ENCODE assay signal across 26 mouse cellular contexts in genomic region chr11:53128661-53129060, GRCm38 (mm10).
DNase-seq lines count a peak whose midpoint lies in the region; ATAC-seq and TF ChIP-seq lines count a peak whose summit lies in the region.
"Had no signal": no experiment of that assay in that cellular context is flagged by ENCODE, and none has a peak within 500 bp of the region (broad histone marks: within the 10 kb centered on the region; RNA-seq: fewer than 3 reads in every experiment).

No protein-coding gene starts in this region.

- peak; percentile 56 for DNase-seq in CD4-positive, CD25-positive, alpha-beta regulatory T cell, adult 2 months (ENCODE audit: low read depth, low spot score)
- DNase-seq in naive thymus-derived CD4-positive, alpha-beta T cell, adult 2 months (ENCODE audit: low read depth): peak; percentile 63
- peak; percentile 78 for DNase-seq in thymus, postnatal 14 days
- no peak for DNase-seq in gastrocnemius, postnatal 36 days
- no peak for DNase-seq in cerebellum, postnatal 10 days
- DNase-seq in heart, adult 2 months: no peak
- DNase-seq: adrenal gland, postnatal 10 days; cerebellum, adult 11 months; cerebellum, postnatal 25 days; gastrocnemius, postnatal 14 days; heart, postnatal 10 days; kidney, postnatal 4 days; liver, embryonic 13.5 days; lung, postnatal 4 days; right cerebral cortex, postnatal 14 days; spleen, adult 18-20 months had no signal

- no peak overlapping the region for H3K9ac ChIP-seq in kidney, embryonic 14.5 days (ENCODE audit: low read depth, low read length)
- H3K9ac ChIP-seq in heart, adult 2 months (ENCODE audit: low read depth, low read length): no peak overlapping the region
- H3K9ac ChIP-seq: embryonic facial prominence, embryonic 15.5 days; kidney, embryonic 15.5 days; limb, embryonic 12.5 days; liver, embryonic 13.5 days; lung, embryonic 15.5 days; midbrain, embryonic 12.5 days; neural tube, embryonic 13.5 days had no signal

- intact Hi-C loops in gastrocnemius, postnatal 36 days (cut with DNase I): no loop called here
- intact Hi-C loops in heart, adult 2 months (cut with DNase I): no loop called here

- TF ChIP-seq POLR2A in heart, adult 2 months (IDR thresholded peaks at IDR 0.05; ENCODE audit: insufficient read depth, low read depth, low read length): no peak

- peaks cover 5% of the 10 kb centered on the region for H3K4me1 ChIP-seq in kidney, embryonic 14.5 days (ENCODE audit: control insufficient read depth, insufficient read depth, low read length)
- H3K4me1 ChIP-seq in heart, adult 2 months (ENCODE audit: control insufficient read depth, insufficient read depth, low read length): no peaks in the 10 kb centered on the region
- H3K4me1 ChIP-seq: embryonic facial prominence, embryonic 15.5 days; liver, embryonic 13.5 days had no signal

- no peak for TF ChIP-seq EP300 in heart, adult 2 months (IDR thresholded peaks at IDR 0.05; ENCODE audit: insufficient read depth, low read depth, low read length)

- no peak overlapping the region for H3K4me2 ChIP-seq in kidney, embryonic 14.5 days (replicated peaks; ENCODE audit: low read depth, low read length)
- H3K4me2 ChIP-seq: embryonic facial prominence, embryonic 15.5 days; kidney, embryonic 15.5 days; limb, embryonic 12.5 days; liver, embryonic 13.5 days; lung, embryonic 15.5 days; midbrain, embryonic 12.5 days; neural tube, embryonic 13.5 days had no signal

- no peak for TF ChIP-seq CTCF in heart, adult 2 months (IDR thresholded peaks at IDR 0.05)

- WGBS in kidney, embryonic 14.5 days: 74% methylated on average over 2 of the region's 2 CpGs
- WGBS in heart, adult 2 months: 56% methylated on average over 2 of the region's 2 CpGs

- no peaks in the 10 kb centered on the region for H3K9me3 ChIP-seq in kidney, embryonic 14.5 days (ENCODE audit: control insufficient read depth, low read length)
- H3K9me3 ChIP-seq: embryonic facial prominence, embryonic 15.5 days; forebrain, embryonic 10.5 days; heart, embryonic 10.5 days; kidney, embryonic 15.5 days; limb, embryonic 12.5 days; liver, embryonic 13.5 days; lung, embryonic 15.5 days; midbrain, embryonic 12.5 days; neural tube, embryonic 13.5 days had no signal

- ATAC-seq in activated CD4-positive, CD25-positive, alpha-beta regulatory T cell, adult 4 months: peak; percentile 81
- no peak for ATAC-seq in kidney, embryonic 14.5 days (ENCODE audit: low FRiP score, low TSS enrichment)

- no peaks in the 10 kb centered on the region for H3K36me3 ChIP-seq in kidney, embryonic 14.5 days (ENCODE audit: control insufficient read depth, insufficient read depth, low read length)
- H3K36me3 ChIP-seq in heart, adult 2 months (ENCODE audit: control insufficient read depth, insufficient read depth, low read length): no peaks in the 10 kb centered on the region
- H3K36me3 ChIP-seq: embryonic facial prominence, embryonic 15.5 days; forebrain, embryonic 10.5 days; heart, embryonic 10.5 days; kidney, embryonic 15.5 days; limb, embryonic 12.5 days; liver, embryonic 13.5 days; lung, embryonic 15.5 days; midbrain, embryonic 12.5 days; neural tube, embryonic 13.5 days had no signal

- H3K4me3 ChIP-seq in kidney, embryonic 14.5 days (ENCODE audit: low read length): no peak overlapping the region
- no peak overlapping the region for H3K4me3 ChIP-seq in heart, adult 2 months
- H3K4me3 ChIP-seq: embryonic facial prominence, embryonic 15.5 days; forebrain, embryonic 10.5 days; heart, embryonic 10.5 days; kidney, embryonic 15.5 days; limb, embryonic 12.5 days; liver, embryonic 13.5 days; lung, embryonic 15.5 days; midbrain, embryonic 12.5 days; neural tube, embryonic 13.5 days had no signal

- no peaks in the 10 kb centered on the region for H3K79me2 ChIP-seq in heart, adult 2 months (replicated peaks; ENCODE audit: control insufficient read depth, insufficient read depth, low read length)

- H3K27ac ChIP-seq in kidney, embryonic 14.5 days (ENCODE audit: low read depth, low read length): no peak overlapping the region
- no peak overlapping the region for H3K27ac ChIP-seq in heart, adult 2 months
- H3K27ac ChIP-seq: embryonic facial prominence, embryonic 15.5 days; forebrain, embryonic 10.5 days; heart, embryonic 10.5 days; kidney, embryonic 15.5 days; limb, embryonic 12.5 days; liver, embryonic 13.5 days; lung, embryonic 15.5 days; midbrain, embryonic 12.5 days; neural tube, embryonic 13.5 days had no signal

- H3K27me3 ChIP-seq in kidney, embryonic 14.5 days (ENCODE audit: control insufficient read depth, insufficient read depth, low read length): no peaks in the 10 kb centered on the region
- H3K27me3 ChIP-seq in heart, adult 2 months (ENCODE audit: control insufficient read depth, insufficient read depth, low read length): no peaks in the 10 kb centered on the region
- H3K27me3 ChIP-seq: embryonic facial prominence, embryonic 15.5 days; liver, embryonic 13.5 days; lung, embryonic 15.5 days; midbrain, embryonic 12.5 days; neural tube, embryonic 13.5 days had no signal

Comparison
In these comparisons a context has a peak if more than half of its experiments do, and no peak if none do; other contexts are left out.
1. DNase-seq: peak in CD4-positive, CD25-positive, alpha-beta regulatory T cell, adult 2 months (single experiment), naive thymus-derived CD4-positive, alpha-beta T cell, adult 2 months (single experiment) and thymus, postnatal 14 days (single experiment); none in gastrocnemius, postnatal 36 days (0 of 2), cerebellum, postnatal 10 days (0 of 2) and heart, adult 2 months (0 of 2).